Mouse (Mus musculus) c-Kit-positive CD71-negative TER-119-negative erythroid progenitor cells, embryonic 14.5 days (primary cell): Measurements from ENCODE around the gene Gm17949.

Experiments
- DNase-seq: peaks from one replicate; pipeline ENCODE4 v3.0.0-alpha.2; 2013; ENCODE audit warnings: low read depth

Gm17949 gene

DNA sequence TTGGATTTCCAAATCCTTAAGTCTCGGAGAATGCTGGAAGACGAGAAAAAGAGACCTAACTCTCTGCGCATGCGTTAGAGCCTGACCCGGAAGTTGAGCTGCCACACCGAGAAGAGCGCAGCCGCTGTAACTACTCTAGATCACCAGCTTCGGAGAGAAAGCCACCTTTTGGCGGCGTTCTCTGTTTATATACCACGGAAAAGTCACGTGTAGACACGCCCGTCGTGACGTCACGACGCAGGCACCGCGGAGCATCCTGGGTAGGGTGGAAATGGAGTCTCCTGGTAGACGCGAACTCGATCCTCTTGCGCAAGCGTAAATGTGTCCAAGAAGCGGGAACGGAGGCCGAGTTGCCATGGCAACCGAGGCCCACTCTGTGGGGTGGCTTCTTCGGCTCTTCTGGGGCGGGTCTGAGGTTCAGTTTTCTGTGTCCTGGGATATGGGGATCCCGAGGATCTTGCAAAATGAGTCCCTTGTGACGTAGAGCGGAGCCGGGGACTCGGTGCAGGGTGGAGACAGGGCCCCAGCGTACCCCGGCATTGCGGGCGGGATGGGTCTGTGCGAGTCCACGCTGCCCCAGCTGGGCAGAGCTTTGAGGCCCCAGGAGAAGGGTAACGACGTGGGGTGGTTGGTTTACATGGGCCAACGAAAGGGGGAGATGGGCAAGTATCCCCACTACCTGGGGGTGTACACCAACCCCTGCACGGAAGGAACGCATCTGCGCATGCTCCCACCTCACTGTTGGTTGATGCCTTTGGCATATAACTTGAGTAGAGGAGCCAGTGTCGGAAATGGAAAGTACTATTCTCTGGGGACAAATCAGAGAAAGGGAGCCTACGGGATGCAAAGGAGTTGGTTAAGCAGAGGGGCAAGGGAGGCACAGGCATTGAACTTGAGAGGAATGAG, at the start of gene Gm17949, which contains the start of gene Gtf2f1:
Gene Gm17949, plus strand, starts transcription at position 234 of the 906 bp plus-strand sequence.
Gene Gtf2f1, minus strand, starts transcription at position 53 of the 906 bp plus-strand sequence.
- peak; percentile 98 for DNase-seq

DNA sequence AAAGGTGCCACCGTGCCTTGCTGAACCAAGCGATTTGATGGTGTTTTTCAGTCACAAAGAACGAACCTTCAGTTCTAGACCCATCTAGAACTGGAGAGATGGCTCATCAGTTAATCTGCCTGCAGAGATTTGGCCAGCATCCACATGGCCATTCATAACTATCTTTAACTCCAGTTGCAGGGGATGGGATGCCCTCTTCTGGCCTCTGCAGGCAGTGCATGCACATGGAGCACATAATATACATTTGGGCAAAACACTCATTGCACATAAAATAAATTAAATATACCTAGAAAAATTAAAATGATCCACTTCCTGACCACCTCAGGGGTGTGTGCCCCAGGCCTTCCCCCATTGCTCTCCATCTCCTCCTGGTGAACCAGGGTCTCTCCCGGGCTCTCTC, 49.4 kb upstream of the Gm17949 start:
- no peak for DNase-seq

DNA sequence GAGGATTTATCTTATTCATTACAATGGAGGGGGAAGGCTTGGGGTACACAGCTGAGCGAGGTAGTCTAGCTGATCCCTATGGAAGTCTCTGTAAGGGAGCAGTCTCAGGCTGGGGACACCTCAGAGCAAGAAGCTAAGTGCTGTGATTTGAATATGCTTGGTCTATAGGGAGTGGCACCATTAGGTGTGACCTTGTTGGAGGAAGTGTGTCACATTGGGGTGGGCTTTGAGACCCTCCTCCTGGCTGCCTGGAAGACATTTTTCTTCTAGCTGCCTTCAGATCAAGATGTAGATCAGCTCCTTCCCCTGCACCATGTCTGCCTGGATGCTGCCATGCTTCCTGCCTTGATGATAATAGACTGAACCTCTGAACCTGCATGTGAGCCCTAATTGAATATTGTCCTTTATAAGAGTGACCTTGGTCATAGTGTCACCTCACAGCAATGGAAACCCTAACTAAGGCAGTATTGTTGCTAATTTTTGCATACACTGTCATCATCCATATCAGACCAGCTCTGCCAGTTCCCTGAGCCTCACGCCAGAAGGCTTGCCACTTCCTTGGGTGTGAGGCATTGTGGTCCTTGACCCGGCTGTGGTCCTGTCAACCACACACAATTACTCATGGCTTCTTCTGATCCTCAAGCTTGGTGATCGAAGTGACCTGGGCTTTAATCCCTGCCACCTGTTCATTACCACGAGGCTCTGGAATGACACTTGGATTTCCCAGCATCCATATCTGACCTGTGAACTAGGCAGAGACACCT, 48.4 kb upstream of the Gm17949 start:
- DNase-seq, result no peak

DNA sequence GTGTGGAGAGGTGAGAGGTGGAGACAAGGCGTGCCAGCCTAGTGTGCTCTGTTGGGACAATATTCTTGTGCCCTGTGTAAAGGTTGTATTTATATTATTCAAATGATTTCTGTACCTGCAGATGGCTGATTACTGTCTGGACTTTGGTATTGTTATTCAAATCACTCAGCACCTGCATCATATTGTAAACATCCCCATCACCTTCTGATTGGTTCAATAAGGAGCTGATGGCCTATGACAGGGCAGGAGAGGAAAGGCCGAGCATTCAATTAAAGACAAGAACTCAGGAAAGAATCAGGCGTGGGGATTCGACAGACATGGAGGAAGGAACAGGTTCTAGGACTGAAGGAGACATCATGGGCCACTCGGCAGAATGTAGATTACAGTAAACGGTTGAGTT, 47.6 kb upstream of the Gm17949 start:
- DNase-seq, result no peak

DNA sequence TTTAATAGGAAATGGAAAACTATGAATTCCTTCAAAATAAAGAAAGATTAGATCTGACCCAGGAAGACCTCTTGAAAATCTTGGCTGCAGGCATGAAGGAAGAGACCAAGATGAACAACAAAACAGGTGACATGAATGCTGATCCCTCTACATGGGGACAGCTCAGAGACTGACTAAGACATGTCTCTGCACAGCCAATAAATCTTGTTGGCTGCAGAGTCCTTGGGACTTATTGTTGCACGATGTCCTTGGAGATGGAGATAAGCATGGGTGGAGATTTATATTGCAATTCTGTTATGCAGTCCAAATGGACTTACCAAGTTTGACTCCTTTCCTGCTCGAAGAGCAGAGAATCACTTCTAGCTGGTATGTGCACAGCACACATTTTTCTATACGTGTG, 41.9 kb upstream of the Gm17949 start:
- no peak for DNase-seq

DNA sequence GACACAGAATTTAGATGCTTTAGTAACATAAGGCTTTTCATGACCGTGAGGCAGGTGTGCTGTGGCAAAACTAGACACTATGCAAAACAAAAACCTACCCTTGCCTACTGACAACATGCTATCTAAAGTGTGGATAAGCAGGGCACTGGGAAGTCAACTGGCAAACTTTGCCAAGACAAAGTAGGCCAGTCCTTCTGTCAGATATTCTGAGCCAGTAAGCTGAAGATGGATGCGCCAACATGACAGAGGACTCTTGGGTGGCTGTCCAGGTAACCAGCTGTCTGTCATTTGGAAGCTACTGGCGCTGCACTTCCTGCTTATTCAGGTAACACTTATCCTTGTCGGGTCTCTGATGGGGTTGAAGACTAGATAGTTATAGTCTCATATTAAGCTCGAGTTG, 41.2 kb upstream of the Gm17949 start:
- no peak for DNase-seq

DNA sequence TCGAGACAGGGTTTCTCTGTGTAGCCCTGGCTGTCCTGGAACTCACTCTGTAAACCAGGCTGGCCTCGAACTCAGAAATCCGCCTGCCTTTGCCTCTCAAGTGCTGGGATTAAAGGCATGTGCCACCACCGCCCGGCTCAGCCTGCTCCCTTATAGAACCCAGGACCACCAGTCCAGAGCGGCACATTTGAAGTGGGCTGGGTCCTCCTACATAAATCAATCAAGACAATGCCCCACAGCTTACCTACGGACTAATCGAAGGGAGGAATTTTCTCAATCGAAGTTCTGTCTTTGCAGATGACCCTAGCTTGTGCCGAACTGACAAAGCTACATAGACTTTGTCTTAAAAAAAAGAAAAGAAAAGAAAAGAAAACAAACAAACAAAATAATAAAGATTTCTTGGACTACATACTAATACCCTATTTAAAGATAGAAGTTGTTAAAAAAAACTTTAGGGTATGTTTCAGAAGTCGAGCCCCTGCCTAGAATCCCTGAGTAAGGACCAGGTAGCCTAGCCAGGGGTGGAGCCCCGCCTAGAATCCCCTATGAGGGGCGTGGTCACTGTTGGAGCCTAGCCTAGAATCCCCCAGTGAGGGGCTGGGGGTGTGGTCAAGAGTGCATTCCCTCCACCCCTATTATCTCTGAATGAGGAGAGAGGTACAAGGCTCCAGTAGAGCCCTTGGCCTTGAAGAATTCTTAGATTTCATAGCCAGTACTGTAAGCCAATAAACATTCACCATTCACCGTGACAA, 37.1 kb upstream of the Gm17949 start:
- DNase-seq, result no peak

DNA sequence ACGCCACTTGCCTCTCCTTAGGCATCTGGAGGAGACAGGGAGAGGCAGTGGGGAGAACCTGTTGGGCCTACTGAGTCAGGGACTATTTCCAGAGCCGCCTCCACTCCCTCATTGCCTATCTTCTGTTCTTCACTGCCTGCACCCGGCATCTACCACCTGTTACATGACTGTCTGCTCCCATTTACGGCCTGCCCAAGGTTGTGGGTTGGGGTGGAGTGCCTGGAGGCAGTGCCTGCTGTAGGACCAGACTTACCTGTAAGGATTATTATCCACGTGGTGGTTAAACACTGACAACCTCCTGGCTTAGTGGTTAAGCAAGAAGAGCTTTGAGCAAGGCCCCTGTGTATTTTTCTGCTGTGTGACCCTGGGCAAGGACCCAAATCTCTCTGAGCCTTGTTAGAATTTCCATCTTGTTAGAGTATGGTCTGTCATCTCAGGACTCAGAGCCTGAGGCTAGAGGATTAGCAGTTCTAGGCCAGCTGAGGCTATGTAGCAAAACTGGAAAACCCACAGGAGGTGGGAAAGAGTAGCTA, 36.5 kb upstream of the Gm17949 start:
- DNase-seq, result no peak

DNA sequence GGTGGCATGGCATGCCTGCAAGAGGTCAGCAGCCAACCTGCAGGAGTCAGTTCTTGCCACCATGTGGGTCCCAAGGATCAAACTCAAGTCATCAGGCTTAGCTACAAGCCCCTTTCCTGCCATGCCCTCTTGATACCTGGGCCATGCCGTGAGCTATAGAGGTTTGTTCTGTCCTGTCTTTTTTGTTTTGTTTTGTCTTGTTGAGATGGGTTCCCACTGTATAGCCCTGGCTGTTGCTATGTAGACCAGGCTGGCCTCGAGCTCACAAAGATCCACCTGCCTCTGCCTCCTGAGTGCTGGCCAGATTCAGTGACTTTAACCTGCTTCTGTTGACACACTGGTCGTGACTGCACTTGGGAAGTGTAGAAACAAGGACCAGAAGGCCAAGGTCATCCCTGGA, 35.9 kb upstream of the Gm17949 start:
- no peak for DNase-seq

DNA sequence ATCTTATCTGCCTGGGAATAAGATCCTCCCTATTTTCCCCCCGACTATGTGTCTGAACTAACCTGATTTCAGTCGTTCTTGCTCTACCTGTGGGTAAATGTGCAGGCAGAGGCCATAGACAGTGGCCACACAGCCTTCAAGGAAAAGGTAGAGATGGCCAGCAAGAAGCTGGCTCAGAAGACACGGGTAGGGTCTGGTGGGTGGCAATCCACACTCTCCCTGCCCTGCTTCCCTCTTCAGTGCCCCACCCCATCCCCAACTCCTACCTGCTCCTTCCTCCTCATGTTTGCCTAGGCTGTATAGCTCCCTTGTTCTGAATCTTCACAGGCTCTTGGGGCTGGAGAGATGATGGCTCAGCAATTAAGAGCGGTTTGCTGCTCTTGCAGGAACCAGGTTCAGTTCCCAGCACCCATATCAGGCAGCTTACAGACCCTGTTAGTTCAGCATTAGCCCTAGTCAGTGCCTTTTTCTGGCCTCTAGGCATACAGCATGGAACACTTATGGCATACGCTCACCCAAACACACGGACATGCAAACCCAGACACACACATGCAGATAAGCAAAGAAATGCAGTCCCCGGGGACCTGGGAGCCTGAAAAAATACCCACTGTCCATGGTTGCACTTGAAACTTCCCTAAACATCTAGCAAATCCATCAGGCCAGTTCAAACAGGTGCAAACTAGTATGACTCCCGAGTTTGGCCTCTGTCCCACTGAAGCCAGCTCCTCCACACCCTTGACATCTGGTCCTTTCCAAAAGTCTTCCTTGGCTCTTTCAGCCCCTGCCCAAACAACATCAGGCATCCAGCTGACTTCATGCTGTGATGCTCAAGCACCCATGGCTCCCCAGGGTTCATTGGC, 34.5 kb upstream of the Gm17949 start:
- DNase-seq, result no peak

DNA sequence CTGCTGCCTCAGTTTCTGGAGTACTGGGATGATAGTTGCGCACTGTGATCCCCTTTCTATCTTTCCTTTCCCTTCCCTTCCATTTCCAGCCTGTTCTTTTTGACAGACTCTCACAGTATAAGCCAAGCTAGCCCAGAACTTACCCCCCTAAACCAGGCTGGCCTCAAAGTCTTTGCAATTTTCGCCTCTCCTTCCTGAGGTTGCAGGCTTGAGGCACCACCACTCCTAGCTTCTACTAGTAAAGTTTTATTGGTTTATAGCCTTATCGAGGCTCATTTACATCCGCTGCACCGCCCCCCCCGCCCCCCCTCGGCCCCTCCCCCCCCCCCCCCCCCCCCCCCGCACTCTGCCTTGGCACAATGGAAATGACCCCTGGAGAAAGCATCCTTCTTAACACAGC, 31.7 kb upstream of the Gm17949 start:
- no peak for DNase-seq

DNA sequence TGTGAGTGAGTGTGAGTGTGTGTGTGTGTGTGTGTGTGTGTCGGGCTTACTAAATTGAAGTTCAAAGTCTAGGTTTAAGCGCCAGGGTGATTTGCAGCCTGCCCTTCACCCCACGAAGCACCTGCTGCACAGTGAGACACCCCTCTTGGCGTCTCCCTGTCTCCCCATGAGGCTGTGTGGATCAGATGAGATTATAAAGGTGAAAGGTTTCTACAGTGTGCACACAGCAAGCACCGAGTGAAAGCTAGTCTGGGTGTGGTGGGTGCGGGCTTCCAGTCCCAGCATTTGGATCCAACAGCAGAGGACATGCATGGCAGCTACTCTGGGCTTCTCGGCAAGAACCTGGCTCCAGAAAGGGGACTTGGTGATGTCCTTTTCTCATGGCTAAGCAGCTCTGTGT, 30.2 kb upstream of the Gm17949 start:
- DNase-seq, result no peak

DNA sequence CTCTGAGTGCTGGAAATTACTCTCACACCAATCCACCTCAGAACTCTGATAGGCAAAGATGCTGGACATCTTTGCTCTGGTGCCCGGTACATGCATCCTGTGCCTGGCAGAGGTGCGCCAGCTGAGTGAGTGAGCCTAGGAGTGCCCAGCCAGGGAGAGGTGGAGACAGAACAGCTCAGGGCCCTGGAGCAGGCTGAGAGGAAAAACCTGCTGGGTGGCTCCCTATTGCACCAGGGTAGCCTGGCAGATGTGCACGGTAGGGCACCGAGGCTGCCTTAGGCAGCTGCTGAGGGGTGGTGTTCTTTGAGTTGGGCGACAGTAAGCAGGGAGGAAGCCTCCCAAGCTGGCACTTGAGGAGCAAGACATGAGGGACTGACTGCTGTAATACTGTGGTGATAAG, 29.3 kb upstream of the Gm17949 start, which contains the start of gene Acer1:
Gene Acer1, minus strand, starts transcription at position 114 of the 400 bp plus-strand sequence.
- no peak for DNase-seq

DNA sequence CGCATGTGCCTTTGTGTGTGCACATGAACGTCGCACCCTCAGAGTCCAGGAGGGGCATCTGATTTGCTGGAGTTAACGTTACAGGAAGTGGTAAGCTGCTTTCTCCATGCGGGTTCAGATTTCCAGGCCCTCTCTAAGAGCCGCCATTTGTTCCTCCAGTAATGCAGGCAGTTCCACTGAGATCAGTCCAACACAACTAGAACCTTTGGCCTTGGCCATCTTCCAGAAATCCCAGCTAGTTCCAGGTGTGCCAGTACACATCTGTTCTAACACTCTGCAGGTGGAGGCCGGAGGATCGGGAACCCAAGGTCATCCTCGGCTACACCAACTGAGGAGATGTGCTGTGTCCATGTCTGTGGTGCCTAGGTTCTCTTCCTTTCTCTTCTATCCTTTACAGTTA, 26.4 kb upstream of the Gm17949 start:
- no peak for DNase-seq

DNA sequence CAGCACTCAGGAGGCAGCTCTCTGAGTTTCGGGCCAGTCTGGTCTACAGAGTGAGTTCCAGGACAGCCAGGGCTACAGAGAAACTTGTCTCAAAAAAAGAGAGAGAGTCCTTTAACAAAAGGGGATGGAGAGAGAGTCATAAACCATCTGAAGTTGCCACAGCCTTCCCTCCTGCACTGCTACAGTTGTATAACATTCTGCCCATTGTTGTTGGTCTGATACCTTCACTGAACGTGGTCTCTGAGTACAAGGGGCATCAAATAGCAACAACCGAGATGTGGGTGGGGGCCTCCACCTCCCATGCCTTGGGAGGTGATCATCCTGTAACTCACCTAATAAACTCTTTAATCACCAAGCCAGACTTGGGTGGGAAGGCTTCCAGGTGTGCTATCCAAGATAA, 25.6 kb upstream of the Gm17949 start:
- no peak for DNase-seq

DNA sequence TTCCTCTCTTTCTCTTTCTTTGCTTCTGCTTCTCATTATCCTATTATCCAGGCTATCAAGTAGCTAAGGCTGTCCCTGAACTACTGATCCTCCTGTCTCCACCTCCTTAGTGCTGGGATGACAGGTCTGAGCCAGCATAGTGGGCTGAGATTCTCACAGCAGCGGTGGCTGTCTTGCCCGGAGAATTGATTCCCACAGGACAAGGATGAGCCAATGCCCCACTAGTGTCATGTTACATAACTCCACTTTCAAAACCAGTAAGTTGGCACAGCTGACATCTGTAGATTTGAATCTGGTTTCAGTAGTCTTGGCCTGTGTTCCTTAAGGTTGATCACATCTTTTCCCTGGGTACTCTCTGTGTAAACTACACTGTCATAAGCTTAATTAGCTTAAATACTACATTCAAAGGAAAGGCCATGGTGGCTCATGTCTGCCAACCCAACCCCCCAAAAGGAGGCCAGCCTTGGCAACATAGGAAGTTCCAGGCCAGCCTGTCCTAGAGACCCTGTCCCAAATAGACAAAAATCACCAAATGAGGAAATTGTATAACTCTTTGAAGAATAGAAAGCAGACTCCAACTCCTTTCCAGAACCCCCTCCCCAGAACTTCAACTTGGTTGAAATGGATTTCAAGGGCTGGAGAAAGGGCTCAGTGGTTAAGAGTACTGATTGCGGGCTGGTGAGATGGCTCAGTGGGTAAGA, 25.0 kb upstream of the Gm17949 start:
- DNase-seq, result no peak

DNA sequence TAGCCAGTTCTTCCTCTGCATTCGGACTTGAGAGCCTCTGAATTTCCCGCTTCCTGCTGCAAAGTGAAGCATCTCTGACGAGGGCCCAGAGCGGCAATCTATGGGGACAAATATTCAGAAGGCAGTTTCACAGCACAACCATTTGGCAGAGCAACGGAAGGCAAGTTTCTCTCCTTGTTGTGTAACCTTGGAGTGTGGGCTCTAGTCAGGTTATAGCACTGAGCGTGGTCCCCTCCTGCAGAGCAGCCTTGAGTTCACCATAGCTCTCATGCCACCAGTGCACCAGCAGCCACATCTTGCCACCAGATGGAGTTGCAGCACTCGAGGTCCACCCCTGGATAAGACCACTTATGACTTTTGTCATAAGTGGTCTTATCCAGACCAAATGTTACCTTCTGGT, 22.8 kb upstream of the Gm17949 start:
- DNase-seq, result no peak

DNA sequence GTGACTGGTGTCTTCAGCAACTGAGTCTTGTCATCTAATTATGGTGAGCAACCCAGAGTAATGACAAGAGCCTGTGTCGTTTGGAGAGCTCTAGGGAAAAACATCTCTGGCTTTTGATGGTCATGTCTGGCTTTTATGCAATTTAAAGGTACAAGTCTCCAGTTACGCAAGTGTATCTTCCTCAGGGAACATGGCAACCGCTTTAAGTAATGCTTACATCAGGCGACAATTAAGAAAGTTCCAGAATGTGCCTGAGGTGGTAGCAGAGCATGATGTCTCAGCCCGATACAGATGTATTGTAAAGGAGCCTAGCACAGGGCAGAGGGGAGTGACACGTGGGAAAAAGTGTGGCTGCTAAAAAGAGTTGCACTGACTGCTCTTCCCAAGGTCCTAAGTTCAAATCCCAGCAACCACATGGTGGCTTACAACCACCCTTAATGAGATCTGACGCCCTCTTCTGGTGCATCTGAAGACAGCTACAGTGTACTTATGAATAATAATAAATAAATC, 22.3 kb upstream of the Gm17949 start:
- no peak for DNase-seq

DNA sequence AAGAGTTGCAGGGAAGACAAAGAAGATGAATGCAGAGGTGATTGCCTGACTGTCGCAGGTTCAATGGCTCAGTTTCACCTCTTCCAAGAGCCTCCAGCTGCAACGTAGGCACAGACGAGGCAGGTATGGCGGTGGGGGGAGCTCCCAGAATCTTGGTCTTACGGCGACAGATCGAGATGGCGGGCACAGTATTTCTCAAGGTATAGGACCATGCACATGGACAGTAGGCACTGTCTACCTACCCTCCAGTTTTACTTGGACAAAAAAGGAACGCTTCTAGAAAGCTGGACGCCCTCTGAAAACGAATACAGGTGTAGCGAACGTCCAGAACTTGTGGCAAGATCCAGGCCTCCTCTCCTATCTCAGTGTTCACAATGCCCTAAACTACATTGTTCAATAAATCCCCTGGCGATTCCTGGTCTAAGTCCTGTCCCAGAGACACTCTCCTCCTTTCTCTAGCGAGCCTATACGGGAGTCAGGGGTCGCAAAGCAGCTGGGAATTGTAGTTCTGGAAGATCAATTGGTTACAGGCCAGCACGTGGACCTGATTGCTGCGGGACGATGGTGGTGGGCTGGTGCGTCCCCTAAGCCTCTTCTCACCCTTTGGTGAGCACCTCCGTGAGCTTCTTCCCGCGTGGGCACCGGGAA, 21.7 kb upstream of the Gm17949 start:
- DNase-seq, result peak; percentile 62
